Mouse (Mus musculus) regulatory T cell (primary cell): ENCODE results near the gene Rpl3.
"Not testable (repeated sequence)": the region's sequence is repeated elsewhere in the genome, so short reads cannot be mapped to it uniquely, and the experiment has no call there.

Source experiments
- in situ Hi-C: fragments of 300-600 bp; cut with MboI, MseI; formaldehyde crosslinking; loops from one replicate; pipeline ENCODE4 v1.15.1; 2025; ENCODE audit warnings: high pct_unique_total_duplicates

Gene Rpl3

DNA sequence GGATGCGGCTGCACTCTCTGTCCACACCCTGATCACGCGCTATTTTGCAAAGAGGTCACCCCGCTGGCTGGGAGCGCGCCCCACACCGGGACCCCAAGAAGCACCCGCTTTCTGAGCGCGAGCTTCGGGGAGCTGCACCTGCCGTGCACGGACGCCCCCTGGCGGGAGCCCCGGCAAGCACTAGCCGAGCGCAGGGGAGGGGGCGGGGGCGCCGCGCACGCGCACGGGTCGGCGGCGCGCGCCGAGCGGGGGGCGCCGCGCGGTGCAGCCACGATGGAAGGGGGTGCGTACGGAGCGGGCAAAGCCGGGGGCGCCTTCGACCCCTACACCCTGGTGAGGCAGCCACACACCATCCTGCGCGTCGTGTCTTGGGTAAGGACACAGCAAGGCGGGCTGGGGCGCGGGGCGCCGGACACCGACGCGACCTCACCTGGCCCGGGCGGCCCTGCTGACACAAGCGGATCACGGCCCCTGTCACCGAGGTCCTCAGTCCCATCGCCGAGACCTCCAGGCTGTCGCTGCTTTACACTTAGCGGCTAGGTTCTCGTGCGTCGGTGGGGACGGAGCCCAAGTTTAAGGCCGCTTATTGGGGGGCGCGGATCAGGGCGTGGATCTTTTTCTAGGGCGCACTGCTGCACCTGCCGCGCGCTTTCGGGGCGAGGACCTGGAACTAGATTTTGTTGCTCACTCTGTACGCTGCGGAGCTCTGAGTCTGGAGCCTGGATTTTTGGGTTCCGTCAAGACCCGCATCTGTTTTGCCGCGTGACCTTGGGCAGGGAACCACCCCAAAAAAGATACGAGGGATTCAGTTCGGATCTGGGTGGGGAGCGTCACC lies at the start of gene Rpl3, which contains the start of gene Syngr1:
Rpl3 (minus strand) TSS at position 748 of the 835 bp plus-strand sequence.
Syngr1 (plus strand) TSS at position 214 of the 835 bp plus-strand sequence.
- in situ Hi-C loops: no loop called here

DNA sequence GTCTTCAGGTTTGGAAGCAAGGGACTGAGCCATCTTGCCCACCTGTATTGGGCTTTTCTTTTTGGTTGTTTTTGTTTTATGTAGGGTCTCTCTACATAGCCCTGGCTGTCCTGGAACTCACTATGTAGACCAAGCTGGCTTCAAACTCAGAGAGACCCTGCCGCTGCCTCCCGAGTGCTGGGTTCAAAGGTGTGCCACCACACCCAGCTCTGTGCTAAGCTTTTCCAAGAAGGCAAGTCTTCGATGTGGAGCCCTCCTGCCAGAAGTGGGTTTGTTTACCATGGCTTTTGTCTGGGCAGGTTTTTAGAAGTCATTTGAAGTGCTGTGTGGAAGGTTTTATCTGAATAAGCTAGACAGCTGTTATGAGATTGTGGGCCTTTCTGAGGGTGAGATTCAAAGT lies 49.2 kb upstream of the Rpl3 start:
- in situ Hi-C loops: loop anchor here (10.0 kb wide), 1 partner anchor 1784 kb away; the partner anchor contains the start of gene Polr3h

DNA sequence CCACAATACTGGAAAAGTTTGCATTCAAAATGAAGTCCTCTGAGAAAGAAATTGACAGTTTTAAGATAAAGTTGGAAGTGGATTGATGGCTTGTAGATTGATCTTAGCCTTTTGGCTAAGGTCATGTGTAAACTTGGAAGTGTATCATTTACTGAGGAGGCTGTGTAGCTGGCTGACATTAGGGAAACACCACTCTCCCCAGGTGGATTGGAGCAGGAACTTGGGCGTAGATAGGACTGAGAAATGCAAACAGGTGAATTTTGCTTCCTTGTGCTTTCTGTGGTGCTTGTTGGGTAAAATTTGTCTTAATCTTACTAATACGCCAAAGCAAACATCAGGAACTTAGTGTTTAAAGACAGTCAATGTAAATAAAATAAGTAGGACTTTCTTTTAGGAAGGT lies 48.6 kb upstream of the Rpl3 start:
- in situ Hi-C loops: loop anchor here (10.0 kb wide), 1 partner anchor 1784 kb away; the partner anchor contains the start of gene Polr3h

DNA sequence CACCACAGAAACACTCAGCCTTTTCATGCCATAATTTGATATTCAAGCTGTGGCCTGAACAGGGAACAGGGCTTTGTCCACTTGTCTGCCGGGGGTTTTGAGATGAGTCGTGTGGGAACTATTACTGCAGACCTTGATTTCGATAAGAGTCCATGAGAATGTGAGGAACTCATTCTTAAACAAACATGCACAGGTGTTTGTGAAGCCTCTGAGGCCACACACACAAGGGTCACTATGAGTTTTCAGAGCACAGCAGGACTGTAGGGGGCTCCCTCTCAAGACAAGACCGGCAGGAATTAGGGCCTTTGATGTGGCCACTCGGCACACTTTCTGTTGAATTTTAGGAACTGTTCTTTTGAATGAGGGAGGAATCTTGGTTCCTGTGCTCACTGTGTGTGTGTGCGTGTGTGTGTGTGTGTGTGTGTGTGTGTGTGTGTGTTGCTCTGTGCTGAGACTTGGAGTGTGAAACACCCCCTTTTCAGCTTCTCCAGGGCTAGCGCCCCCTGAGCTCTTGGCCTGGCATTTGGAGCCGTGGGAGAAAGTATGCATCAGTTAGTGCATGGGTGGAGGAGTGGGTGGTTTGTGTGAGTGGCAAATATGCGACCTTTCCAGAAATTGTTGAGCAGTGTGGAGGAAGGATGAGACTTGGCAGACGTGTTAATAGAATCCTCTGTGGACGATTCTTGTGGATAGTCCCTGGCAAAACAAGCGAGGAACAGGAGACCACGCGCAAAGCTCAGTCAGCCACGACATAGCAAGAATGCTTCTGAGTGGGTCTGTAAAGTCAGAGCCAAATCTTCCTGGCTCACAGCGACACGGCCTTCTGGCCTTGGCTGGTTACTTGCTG lies 46.5 kb upstream of the Rpl3 start:
- in situ Hi-C loops: no loop called here

DNA sequence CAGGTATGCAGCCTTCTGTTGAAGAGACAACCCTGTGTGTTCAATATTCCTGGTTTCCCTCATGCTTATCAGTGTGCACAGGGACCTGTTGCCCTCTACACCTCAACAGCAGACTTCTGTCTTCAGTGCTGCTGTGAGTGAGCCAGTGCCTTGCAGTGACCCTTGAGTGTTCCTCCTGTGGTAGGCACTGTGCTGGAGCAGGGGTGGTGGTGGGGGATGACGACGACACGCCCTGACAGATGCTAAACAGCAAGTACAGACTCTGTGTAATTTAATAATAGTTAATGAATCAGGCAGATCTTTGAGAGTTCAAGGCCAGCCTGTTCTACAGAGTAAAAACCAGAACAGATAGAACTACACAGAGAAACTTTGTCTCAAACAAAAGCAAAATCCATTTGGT lies 45.0 kb upstream of the Rpl3 start:
- in situ Hi-C loops: no loop called here

DNA sequence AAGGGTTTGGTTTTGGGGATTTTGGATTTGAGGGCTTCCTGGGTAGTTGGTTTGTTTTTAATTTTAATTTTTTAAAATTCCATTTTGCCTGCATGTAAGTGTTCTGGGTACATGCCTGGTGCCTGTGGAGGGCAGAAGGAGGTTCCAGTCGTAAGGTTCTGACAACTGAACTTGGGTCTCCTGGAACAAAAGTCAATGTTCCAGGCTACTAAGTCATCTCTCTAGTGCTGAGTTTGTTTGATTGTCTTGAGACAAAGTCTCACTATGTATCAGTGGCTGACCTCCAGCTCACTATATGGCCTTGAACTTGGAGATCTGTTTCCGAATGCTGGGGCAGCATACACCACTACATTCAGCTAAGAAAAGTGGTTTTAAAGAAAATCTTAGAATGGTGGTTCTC lies 43.8 kb upstream of the Rpl3 start:
- in situ Hi-C loops: no loop called here

DNA sequence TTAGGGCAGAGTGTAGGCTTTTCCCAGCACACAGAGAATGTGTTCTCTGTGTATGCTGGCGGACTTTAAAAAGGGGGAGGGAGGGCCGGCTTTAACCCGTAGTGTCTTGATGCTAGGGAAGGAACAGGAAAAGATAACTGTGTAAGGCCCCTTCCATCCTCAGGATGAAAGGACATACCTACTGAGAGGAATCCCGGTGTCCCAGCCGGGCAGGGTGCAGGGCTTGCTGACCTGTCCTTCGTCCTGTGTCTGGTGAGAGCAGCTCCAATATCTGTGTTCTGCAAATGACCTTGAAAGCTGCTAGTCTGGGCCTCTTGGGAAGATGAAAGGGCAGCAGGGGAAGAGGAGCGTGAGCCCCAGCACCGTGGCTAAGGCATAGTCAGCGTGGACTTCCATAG lies 42.8 kb upstream of the Rpl3 start:
- in situ Hi-C loops: no loop called here

DNA sequence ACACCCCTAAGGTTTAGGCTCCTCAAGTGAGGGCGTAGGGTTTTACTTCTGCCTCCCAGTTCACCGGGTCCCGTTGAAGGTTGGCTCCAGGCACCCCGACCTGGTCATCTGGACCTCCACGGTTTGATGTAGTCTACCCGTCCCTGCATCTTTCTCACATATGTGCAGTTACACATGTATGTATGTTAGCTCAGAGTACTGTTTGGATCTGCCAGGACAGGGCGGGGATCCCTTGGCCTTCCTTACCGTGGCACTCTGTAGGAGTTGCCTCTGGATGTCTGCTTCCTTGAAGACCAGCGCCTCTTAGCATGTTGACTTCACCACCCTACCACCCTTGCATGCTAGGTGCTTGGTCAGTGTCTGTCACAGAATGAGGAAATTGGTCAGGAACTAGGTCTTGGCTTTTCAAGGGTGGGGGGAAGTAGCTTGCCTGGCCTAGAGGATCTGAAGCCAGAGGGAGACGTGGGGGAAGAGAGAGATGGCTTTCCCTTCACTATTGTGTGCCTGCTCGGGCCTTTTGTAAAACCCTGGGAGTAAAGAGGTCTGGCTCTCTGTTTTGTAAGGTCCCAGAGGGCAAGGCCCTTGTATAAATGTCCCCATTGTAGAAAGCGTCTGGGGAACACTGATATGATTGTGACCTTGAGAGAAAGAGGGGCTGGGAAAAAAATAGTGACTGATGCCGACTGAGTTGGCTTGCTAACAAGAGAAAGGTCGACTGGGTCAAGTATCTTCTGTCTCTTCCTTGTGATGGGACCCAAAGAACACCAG lies 42.2 kb upstream of the Rpl3 start:
- in situ Hi-C loops: no loop called here

DNA sequence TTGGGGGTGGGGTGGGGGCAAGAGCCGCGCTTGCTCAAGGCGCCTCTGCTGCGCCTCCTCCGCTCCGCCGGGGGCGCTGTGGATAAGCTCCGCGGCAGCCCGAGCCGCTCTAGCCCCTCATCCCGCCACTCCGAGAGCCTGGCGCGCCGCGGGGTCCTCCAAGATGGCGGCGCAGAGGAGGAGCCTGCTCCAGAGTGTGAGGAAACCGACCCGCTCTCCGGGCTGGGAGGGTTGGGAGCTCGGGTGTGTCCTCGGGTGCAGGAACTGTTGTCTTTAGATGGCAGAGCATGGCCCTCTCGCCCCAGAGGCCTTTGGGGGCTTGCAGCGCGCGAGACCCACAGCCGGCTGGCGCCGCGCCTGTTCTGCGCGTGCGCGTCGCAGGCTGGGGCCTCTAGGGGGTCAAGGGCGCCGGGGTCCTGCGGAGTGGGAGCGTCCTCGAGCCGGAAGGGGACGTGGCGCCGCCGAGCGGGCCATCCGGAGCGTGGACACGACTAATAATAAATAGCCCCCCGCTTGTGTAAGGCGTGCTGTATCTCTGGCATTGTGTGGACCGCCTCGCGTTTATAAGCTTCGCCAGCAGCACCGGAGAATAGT lies 41.4 kb upstream of the Rpl3 start, which contains the start of gene Tab1:
Tab1 (plus strand) TSS at position 135 of the 594 bp plus-strand sequence.
- in situ Hi-C loops: no loop called here

DNA sequence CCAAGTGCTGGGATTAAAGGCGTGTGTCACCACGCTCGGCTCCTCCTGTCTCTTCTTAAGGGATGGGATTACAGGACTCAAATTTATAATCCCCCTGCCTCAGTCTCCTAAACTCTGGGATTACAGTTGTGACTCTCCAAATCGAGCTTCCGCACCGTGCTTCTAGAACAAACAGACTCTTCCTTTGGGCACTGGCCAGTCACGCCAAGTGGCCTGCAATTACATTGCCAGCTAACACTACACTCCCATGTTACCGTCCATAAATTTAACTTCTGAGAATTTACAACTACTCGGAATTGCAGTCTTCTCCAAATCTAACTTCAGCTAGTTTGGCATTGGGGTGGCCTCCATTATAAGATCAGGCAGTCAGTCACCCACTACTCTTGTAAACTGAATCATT lies 40.8 kb upstream of the Rpl3 start:
- in situ Hi-C loops: no loop called here

DNA sequence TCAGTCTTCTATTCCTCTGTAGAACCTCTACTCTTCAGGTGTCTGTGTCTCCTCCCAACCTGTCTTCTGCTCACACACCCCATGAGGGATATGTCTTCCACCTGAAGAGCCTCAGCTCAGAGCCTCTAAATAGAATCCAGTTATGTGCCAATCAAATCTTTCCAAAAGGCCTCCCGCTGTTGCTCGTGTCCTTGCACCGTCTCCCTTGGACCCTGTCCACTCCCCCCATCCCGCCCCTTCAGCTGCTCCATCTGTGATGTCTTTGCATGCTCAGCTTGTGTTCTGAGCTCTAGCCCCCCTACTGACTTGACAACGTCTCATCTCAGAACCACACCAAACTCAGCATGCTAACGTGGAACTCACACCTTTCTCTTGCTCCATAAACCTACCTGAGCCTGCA lies 39.8 kb upstream of the Rpl3 start:
- in situ Hi-C loops: no loop called here

DNA sequence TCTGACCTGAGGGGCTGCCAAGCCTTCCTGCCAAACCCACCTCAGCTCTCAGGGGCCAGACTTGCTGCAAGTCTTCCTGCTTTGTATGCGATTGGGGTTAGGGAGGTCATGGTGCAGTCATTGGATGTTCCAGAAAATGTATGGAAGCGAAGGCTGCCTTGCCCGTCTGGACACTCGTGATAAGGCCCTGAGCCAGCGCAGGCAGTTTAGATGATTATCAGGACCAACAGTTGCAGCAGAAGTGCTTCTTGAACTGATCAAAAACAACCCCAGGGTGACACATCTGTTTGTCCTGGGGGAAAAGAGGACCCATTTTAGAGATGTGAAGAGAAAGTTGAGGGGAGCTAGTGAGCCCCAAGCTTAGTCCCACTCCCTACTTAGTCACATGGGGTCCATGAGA lies 39.0 kb upstream of the Rpl3 start:
- in situ Hi-C loops: no loop called here

DNA sequence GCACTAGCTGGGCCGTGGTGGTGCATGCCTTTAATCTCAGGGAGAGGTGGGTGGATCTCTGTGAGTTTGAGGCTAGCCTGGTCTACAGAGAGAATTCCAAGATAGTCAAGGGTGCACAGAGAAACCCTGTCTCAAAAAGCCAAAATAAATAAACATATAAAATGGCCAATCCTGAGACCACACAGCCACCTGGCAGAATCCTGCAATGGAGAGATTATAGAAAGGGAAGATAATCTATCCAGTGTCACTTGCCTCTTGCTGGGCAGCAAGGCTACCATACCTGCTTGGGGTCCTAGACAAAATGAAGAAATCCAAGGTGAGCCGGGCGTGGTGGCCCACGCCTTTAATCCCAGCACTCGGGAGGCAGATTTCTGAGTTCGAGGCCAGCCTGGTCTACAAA lies 38.3 kb upstream of the Rpl3 start:
- in situ Hi-C loops: no loop called here

DNA sequence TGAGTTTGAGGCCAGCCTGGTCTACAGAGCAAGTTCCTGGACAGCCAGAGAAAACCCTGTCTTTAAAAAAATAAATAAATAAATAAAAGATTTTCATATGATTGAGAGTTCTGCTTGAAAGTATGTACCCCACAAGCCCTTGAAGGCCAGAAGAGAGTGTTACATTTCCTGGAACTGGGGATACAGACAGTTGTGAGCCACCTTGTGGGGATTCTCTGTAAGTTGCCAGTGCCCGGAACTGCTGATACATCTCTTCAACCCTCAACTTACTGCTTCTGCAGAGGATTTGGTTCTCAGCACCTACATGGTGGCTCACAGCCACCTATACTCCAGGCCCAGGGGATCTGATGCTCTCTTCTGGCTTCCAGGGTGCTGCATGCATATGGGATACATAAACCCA lies 35.5 kb upstream of the Rpl3 start:
- in situ Hi-C loops: no loop called here

DNA sequence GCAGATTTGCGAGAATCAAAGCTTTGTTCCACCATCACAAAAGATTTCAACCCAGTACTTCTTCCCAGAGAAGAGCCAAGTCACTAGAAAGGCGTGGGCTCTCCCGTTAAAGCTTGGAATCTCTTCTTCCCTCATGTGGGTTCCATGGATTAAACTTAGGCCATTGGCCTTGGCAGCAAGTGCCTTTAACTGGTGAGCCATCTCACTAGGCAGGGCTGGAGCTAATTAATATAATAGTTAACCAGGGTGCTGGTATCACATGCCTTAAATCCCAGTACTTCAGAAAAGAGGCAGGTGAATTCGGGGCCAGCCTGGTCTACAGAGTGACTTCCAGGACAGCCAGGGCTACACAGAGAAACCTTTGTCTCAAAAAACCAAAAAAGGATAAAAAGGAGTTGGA lies 33.0 kb upstream of the Rpl3 start:
- in situ Hi-C loops: no loop called here

DNA sequence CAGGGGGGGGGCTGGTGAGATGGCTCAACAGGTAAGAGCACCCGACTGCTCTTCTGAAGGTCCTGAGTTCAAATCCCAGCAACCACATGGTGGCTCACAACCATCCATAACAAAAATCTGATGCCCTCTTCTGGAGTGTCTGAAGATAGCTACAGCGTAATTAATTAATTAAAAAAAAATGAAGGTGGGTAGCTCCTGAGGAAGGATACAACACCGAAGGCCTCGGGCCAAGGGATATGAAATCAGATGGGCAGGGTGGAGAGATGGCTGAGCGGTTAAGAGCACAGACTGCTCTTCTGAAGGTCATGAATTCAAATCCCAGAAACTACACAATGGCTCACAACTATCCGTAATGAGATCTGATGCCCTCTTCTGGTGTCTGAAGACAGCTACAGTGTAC lies 30.8 kb upstream of the Rpl3 start:
- in situ Hi-C loops: not testable (repeated sequence)

DNA sequence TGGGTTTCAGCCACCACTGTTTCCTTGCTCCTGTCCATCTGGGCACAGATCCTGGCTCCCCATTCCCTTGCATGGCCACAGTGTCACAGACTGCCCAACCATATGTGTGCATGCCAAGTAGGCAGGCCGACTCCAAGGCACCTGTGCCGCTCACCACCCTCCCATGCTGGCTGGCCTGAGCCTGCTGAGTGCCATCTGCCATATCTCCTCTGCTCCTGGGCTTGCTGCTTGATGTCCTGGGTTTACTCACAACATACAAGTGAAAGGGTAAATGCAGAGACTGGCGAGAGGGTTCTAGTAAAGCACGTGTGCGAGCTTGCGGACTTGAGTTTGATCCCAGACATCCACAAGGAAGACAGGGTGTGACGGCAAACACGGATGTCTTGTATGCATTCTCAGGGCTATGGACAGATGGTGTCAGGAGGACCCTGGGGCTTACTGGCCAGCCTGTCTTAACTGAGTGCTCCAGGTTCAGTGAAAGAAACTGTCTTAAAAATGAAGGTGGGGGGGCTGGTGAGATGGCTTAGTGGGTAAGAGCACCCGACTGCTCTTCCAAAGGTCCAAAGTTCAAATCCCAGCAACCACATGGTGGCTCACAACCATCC lies 30.2 kb upstream of the Rpl3 start:
- in situ Hi-C loops: no loop called here

DNA sequence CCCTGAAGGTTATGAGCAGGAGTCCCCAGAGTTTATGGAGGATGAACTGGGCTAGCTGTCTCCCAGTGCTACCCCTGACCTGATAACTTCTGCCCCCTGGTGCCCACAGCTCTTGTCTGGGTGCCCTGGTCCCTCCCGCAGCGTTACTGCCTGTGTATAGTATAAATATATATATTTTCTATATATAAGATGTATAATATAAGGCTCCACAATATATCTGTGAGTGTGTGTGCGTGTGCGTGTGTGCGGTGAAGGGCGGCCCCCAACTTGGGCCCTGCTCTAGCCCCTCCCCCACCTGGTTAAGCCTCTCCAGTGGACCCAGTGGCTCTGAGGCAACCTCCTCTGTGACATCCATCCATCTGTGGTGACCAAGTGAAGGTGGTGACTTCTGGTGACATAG lies 27.4 kb upstream of the Rpl3 start:
- in situ Hi-C loops: loop anchor here (5.0 kb wide), 1 partner anchor 103 kb away; no protein-coding TSS in a partner anchor

DNA sequence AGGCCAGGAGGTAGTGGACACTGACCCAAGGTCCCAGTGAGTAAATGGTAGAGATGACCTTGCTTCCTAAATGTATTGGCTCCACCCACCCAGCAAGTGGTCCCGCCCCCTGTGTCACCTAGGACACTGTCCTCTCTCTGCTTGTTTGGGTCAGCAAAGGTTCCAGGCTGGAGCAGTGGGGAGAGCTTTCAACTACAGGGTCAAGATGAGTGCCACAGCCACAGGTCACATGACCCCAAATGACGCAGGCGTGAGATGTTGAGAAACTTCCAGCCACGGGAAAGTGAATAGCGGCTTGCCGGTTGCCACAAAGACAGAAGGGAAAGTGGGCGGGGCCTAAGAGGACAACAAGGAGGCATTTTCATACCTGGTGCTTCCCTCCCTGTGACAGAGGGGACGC lies 25.5 kb upstream of the Rpl3 start:
- in situ Hi-C loops: loop anchor here (5.0 kb wide), 1 partner anchor 105 kb away; no protein-coding TSS in a partner anchor

DNA sequence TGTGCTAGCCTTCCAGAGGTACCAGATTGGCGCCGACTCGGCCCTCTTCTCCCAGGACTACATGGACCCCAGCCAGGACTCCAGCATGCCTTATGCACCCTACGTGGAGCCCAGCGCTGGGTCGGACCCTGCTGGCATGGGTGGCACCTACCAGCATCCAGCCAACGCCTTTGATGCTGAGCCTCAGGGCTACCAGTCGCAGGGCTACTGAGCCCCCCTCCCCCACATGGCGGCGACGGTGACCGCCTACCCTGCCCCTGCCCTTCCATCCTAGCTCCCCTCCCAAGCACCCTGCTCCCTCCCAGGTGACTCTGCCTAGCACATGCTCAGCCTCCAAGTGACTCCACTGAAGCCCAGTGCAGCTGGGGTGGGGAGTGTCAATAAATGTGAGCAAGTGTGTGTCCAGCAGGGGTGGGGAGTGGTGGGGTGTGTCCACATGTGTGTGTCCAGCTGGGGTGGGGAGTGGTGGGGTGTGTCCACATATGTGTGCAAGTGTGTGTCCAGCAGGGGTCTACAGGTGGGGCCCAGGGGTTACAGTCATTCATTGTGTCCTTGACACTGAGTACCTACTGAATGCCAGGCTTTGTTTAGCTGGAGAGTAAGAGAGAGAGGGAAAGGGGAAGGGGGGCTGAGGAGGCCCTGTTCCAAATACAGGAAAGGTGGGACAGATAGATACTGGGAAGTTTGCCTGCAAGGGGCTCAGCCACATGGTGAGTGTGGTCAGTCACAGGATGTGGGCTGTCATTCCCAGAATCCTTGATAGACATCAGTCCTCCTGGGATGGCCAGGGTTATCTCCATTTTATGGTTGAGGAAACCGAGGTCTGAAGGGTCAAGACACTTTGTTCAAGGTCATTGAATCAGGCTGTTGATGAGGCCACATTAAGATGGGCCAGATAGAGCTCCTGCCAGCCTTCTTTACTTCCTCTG lies 24.5 kb upstream of the Rpl3 start:
- in situ Hi-C loops: loop anchor here (5.0 kb wide), 1 partner anchor 106 kb away; no protein-coding TSS in a partner anchor
